Mouse (Mus musculus): ENCODE measurements around the gene Cyp4f17.
"Not testable (repeated sequence)": the region's sequence is repeated elsewhere in the genome, so short reads cannot be mapped to it uniquely, and the experiment has no call there.

Gene Cyp4f17

GRCm38 (mm10) chr17:32526341-32526740, 20.5 kb downstream of the Cyp4f17 start:
- in situ Hi-C loops (cut with MboI, MseI), result not testable (repeated sequence)

- in situ Hi-C loops (cut with MboI, MseI), result no loop called here
These were observed 21.9 kb downstream of the Cyp4f17 start for GRCm38 (mm10) chr17:32527748-32528147.

GRCm38 (mm10) chr17:32528408-32529337, 22.8 kb downstream of the Cyp4f17 start:
- in situ Hi-C loops (cut with MboI, MseI), result no loop called here

GRCm38 (mm10) chr17:32532356-32532755, 26.5 kb downstream of the Cyp4f17 start:
- in situ Hi-C loops (cut with MboI, MseI), result not testable (repeated sequence)

GRCm38 (mm10) chr17:32534068-32534467, 28.2 kb downstream of the Cyp4f17 start:
- in situ Hi-C loops (cut with MboI, MseI), result no loop called here

GRCm38 (mm10) chr17:32536051-32536866, 30.4 kb downstream of the Cyp4f17 start, which contains the start of gene Cyp4f16:
Gene Cyp4f16 (plus strand): TSS chr17:32536558.
- in situ Hi-C loops (cut with MboI, MseI), result not testable (repeated sequence)

GRCm38 (mm10) chr17:32536867-32537250, 31.0 kb downstream of the Cyp4f17 start:
- in situ Hi-C loops (cut with MboI, MseI), result no loop called here

GRCm38 (mm10) chr17:32544792-32545191, 38.9 kb downstream of the Cyp4f17 start:
- in situ Hi-C loops (cut with MboI, MseI), result not testable (repeated sequence)

- in situ Hi-C loops (cut with MboI, MseI), result loop anchor here (5.0 kb wide), 2 partner anchors 82 to 132 kb away; no protein-coding TSS in a partner anchor
These were observed 44.5 kb downstream of the Cyp4f17 start for GRCm38 (mm10) chr17:32550377-32550776.

- in situ Hi-C loops (cut with MboI, MseI), result loop anchor here (5.0 kb wide), 2 partner anchors 81 to 131 kb away; no protein-coding TSS in a partner anchor
These were observed 45.3 kb downstream of the Cyp4f17 start for GRCm38 (mm10) chr17:32550900-32551770.

- in situ Hi-C loops (cut with MboI, MseI), result loop anchor here (5.0 kb wide), 2 partner anchors 79 to 129 kb away; no protein-coding TSS in a partner anchor
These were observed 47.2 kb downstream of the Cyp4f17 start for GRCm38 (mm10) chr17:32553016-32553415.

GRCm38 (mm10) chr17:32554368-32554767, 48.5 kb downstream of the Cyp4f17 start:
- in situ Hi-C loops (cut with MboI, MseI), result loop anchor here (5.0 kb wide), 2 partner anchors 78 to 128 kb away; no protein-coding TSS in a partner anchor

GRCm38 (mm10) chr17:32563301-32563700, 57.5 kb downstream of the Cyp4f17 start:
- in situ Hi-C loops (cut with MboI, MseI), result not testable (repeated sequence)

GRCm38 (mm10) chr17:32573286-32573685, 67.4 kb downstream of the Cyp4f17 start:
- in situ Hi-C loops (cut with MboI, MseI), result not testable (repeated sequence)

- in situ Hi-C loops (cut with MboI, MseI), result no loop called here
These were observed 71.8 kb downstream of the Cyp4f17 start for GRCm38 (mm10) chr17:32577496-32578186.

Measured in regulatory T cell (primary cell).